Mouse (Mus musculus): ENCODE measurements at regions not wholly inside any gene's neighbourhood (a gene's known extent, or its start where the extent isn't known, plus 50 kb on each side); places are given as distances from the start of the nearest gene placed in this dataset.

DNA sequence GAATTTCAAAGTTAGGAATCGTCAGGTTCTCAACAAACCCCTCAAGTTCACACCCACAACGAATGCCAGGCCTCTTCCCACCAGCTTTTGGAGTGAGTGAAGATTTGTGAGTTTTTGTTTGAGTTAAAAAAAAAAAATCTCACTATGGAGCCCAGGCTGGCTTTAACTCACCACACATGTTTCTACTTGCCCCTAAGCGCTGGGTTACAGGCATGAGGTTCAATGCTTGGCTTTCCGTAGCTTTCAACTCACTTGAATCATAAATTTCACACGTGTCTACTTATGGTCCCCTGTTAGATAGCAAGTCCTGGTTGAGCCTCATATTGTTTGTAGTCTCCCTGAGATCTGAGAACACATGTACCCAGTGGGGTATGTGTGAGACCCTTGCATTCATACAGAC lies 122.8 kb upstream of the Efna5 start:
- no peak for DNase-seq (ENCODE audit: low read depth, low spot score)

DNA sequence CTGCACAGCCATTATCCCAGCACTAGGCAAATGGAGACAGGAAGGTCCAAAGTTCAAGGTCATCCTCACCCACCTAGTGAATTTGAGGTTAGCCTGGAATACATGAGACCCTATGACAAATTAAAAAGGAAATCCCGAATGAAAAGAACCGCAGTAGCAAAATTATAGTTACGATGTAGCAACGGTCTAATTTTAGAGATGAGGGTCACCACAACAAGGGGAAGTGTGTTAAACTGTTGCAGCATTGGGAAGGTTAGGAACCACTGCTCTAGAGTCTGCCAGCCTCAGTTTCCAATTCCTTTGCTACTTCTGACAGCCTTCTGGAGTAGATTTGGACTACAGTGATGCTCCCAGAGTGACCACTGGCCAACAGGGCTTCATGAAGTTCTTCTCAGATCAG lies 121.6 kb upstream of the Efna5 start:
- no peak for DNase-seq (ENCODE audit: low read depth, low spot score)

DNA sequence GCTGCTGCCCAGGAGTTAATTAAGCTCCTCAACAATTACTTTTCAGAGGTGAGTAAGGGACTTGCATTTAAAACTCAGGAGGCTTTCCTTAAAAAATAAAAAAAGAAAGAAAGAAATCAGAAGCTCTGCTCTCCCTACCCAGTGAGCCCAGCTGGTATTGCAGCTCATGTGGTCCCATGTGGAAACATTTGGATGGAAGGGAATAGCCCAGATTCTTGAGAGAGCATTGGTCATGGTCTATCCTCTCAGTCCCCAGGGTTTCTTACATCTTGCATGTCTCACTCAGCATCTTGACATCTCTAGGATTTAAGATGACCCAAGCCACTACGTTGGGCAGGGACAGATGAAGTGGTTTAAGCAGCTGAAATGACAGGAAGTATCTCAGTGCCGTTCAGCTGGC lies 120.8 kb upstream of the Efna5 start:
- peak; percentile 1 for DNase-seq (ENCODE audit: low read depth, low spot score)

DNA sequence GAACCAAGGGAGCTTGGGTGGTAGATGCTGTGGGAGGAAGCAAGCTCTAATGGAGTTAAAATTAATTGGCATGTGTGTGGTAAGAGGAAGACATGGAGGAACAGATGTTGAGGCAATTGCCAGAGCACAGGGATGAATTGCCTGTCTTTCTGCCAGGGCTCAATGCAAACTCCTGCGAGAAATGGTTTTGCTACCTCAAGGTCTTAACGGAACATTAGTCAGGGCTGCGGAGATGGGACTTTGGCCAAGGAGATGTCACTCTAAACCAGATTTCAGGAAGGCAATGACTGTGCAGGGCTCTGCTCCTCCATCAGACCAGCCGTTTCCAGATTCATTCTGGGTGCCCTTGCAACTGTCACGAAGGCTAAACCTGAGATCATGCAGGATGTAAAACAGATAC lies 116.6 kb upstream of the Efna5 start:
- DNase-seq (ENCODE audit: low read depth, low spot score): no peak

DNA sequence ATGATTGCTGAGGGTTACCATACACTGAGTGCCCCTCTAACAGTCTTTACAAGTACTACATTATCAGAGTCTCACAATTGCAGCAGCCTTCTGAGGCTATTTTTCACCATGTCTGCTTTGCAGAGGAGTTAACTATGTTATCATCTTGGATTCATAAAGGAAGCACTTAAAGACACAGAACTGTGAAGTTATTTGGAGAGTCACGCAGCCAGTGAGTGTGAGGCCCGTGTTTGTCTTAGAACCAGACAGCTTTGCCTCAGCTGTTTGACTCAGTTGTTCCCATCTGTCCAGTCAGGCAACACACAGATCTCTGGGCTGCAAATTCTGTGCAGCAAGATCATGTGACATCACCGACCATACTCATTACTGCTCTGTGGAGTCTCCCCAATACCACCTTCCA lies 114.2 kb upstream of the Efna5 start:
- DNase-seq (ENCODE audit: low read depth, low spot score): no peak

DNA sequence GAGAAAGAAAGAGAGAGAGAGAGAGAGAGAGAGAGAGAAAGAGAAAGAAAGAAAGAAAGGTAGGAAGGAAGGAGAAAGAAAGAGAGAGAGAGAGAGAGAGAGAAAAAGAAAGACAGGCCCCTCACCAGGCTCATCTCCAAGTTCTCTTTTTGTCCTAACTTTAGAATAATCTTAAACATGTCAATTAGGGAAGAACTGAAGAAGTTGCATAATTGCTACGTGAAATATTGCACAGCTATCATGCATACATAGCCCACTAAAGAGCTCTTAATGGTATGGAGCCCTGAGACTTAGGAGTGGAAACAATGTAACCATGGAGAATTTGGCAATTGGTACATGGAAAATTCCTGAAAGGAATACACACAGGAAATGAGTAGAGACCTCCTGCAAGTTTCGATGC lies 111.9 kb upstream of the Efna5 start:
- no peak for DNase-seq (ENCODE audit: low read depth, low spot score)

DNA sequence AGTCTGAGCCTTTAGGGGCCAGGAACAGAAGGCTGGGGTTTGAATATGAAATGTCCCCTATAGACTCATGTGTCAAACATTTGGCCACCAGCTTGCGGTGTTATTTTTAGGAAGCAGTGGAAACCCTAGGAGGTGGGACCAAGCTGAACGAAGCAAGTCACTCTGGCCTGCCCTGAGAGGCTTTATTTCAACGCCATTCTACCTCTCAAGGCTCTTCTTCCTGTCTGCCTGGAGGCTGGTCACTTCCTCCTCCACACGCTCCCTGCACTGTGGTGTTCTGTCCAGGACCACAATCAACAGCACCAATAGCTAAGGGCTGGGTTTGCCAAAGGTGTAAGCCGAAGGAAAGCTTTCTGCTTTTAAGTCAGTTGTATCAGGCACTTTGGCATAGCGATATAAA lies 105.2 kb upstream of the Efna5 start:
- DNase-seq (ENCODE audit: low read depth, low spot score): no peak

DNA sequence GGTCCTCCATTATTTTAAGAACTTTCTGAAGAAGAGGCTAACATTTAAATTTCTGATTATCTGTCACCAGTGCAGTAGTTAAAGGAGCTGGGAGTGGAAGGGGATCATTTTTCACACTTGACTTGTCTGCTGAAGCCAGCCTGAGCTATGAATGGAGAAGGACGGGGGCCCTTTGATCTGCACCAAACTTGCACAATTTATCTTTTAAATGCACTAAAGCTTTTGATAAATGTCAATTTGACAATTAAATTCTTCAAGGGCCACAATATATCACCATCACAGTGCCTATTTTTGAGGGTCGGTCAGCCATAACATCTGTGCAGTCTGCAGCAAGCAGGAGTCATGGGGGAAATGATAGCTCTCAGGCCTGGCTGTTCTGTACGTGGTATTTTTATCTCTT lies 99.2 kb upstream of the Efna5 start:
- DNase-seq (ENCODE audit: low read depth, low spot score): no peak

DNA sequence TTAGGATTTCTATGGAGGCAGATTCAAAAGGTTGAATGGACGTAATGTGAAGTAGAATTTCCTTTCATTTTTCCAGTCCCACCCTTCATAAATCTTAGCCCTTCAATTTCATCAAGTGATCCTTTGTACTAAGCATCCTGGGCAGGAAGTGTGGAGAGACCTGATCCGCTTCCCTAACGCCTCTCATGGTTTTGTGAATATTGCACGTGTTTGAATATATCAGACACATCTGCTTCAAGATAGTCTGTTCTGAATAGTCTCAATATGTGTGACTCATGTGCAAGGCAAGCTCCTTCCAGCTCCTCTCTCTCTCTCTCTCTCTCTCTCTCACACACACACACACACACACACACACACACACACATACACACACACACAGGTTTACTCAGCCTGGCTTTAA lies 96.4 kb upstream of the Efna5 start:
- no peak for DNase-seq (ENCODE audit: low read depth, low spot score)

DNA sequence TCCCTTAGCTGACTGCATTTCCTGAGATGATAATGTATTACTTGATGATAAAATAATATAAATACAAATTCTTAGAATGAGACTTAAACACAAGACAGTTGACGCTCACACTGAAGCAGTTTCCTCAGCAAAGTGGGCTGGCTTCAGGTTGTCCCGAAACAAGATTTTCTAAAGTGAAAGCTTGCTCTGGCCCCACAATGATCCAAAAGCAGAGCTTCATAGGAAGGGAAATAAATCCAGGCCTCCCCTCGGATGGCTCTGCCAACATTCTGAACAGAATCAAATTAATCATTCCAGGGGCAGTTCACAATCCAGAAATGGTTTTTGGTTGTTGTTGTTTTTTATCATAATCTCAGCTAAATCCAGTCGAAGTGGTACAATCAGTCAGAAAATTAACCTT lies 96.0 kb upstream of the Efna5 start:
- DNase-seq (ENCODE audit: low read depth, low spot score): no peak

DNA sequence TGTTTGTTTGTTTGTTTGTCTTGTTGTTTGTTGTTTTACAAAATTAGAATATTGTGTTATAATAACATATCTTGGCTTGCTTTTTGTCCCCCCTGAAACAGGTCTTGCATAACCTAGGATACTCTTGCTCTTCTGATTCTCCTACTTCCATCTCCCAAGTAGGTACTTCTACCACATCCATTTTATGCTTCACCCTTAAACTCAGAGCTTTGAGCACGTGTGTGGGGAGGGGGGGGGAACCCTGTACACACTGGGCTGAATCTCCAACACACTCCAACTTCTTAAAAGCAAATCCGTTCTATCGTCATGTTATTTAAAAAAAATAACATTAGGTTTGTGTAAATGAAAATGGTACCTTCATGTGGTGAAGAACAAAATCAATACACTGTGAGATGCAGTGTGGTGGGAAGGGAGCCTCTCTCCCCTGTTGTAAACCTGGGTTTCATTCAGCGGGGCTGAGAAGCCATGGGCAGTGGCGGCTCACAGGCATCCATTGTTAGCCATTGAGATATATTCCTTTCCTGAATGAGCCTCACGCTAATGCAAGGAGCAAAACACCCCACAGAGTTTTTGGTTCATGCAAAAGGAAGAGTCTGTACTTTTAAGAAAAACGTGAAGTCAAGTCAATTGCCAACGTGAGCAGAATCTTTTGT lies 93.6 kb upstream of the Efna5 start:
- DNase-seq (ENCODE audit: low read depth, low spot score): no peak

DNA sequence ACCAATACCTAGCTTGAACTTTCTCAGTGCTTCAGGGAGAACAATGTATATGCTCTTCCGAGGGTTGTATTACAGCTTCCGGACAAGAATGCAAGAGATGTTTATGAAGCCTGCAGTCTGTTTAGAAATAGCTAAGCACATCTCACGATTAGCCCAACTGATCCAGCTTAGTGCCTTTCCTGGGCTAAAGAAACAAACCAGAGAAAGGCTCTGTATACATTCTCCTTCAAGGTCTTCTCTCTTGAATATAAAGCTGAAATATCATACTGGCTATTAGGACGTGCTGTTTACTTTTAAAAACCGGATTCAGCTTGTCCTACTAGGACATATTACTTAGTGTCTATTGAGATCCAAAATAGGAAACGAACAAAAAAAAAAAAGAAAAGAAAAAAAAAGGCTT lies 87.9 kb upstream of the Efna5 start:
- no peak for DNase-seq (ENCODE audit: low read depth, low spot score)

DNA sequence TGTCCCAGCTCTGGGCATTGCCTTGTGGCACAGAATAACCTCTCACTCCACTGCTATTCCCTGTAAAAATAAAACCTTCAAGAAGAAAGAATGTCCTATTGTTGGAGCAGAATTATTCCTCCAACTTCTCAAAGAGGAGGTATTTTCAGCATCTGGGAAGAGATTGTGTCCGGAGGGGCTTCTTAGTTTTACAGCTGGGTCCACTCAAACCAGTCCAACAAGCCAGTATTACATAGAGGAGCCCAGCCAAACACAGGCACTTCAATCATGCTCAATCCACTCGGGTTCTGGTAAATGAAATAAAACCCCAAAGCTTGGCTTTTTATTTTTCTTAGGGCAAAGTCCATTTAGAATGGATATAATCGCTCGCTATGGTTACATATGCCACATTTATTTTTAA lies 82.7 kb upstream of the Efna5 start:
- DNase-seq (ENCODE audit: low read depth, low spot score): no peak

DNA sequence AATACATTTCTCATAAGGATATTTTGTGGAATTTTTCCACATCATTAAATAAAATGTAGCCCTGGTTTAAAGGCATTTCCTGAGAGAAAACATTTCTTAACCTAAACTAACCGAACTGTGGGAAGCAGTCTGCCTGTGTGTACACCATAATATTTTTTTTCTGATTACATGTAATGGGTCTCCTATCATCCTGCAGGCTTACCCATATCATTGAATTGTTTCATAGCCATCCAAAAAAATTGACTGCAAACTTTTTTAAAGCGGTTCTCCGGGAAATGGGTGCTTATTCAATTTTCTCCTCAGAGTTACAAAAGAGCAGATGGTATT lies 81.1 kb upstream of the Efna5 start:
- no peak for DNase-seq (ENCODE audit: low read depth, low spot score)

DNA sequence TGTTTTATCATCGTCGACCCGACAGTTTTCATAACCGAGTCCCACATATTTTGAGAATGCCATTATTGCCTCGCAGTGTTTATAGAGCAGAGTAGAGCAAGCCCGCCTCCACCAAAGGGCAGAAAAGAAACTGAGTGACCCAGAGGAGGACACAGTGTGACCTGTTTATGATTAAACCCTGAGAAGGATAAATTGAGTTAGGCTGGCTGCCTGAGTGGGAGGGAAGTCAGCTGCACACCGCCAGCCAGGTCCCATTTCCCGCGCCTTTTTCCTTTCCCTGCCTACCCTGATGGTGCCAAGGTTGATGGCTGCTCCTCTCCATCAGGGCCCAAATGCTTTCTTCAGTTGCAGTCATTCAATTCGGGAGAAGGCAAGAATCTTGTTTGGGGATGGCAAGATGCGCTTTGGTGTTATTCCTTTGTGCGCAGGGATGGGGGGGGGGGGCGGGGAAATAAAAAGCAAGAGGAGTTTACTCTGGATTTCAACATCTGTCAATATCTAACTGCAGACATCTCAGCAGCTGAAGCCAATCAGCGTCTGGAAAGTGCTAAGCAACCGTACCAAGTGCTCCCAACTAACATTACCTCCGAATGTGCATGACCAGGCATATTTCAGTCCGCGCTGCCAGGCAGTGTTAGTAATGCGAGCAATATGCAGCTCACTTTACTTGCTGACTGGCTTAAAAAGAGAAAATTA lies 80.6 kb upstream of the Efna5 start:
- DNase-seq (ENCODE audit: low read depth, low spot score): no peak

DNA sequence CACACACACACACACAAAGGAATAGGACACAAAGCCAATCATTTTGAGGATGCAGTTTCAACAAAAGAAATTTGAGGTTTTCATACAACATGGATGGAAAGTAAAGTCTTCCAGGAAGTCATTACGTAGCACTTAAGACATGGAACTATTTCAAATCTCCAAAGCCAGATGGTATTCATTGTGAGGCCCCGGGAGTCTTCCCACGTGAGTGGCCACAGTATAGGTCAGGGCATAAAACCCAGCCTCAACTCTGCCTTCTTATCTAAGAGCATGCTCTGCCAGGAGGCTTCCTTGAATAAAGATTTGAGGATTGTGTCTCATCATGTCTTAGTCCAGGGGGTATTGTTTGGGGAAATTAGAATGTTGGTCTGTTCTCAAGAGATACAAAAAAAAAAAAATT lies 78.0 kb upstream of the Efna5 start:
- DNase-seq (ENCODE audit: low read depth, low spot score): no peak

DNA sequence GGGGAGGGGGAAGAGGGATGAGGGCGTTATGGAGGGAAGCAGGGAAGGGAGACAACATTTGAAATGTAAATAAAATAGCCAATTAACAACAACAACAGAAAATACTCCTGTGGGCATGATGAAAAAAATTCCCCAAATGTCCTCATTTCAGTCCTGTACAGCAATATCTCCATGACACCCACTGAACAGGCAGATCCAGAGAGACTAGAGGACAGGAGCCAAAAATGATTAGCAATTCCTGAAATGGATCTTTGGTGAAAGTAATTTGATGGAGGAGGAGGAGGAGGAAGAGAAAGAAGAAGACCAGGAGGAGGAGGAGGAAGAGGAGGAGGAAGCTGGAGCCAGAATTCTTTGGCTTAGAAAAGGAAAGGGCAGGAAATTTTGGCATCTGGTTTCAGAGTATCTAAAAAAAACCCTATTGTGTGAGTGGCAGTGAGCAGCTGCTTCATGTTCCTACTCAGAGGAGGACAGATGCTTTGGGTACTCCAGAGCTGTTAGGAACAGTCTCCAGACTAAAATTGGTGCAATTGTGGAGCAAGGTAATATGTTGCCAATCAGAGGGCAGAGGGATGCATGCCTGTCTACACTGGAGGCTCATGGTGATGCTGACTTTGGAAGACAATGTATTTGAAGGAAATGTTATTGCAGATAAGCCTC lies 66.5 kb upstream of the Efna5 start:
- DNase-seq (ENCODE audit: low read depth, low spot score): no peak

DNA sequence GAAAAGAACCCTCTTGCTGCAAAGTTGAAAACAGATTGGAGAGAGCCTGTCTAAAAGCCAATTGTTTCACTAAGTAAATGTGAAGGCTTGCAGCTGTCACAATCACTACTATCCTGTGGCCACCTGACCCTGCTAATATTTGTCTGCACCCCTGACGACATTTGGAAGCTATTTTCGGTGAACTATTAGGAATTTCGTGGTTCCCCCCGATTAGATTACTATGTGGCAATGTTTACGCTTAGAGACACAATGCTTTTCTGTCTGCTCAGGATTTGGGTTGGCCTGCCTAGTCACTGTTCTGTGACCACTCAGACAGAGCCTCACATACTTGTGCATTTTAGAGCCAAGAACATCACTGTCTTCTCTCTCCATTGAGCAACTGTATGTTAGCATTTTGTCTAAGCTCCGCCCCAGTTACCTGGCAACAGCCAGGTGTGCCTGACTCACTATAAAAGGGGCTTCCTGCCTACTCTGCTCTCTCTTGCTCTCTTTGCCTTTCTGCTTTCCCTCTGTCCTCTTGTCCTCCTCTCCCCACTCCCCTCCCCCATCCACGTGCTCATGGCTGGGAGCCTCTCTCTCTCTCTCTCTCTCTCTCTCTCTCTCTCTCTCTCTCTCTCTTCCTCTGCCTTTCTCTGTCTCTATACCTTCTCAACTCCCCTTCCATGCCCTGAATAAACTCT lies 59.6 kb upstream of the Efna5 start:
- no peak for DNase-seq (ENCODE audit: low read depth, low spot score)

DNA sequence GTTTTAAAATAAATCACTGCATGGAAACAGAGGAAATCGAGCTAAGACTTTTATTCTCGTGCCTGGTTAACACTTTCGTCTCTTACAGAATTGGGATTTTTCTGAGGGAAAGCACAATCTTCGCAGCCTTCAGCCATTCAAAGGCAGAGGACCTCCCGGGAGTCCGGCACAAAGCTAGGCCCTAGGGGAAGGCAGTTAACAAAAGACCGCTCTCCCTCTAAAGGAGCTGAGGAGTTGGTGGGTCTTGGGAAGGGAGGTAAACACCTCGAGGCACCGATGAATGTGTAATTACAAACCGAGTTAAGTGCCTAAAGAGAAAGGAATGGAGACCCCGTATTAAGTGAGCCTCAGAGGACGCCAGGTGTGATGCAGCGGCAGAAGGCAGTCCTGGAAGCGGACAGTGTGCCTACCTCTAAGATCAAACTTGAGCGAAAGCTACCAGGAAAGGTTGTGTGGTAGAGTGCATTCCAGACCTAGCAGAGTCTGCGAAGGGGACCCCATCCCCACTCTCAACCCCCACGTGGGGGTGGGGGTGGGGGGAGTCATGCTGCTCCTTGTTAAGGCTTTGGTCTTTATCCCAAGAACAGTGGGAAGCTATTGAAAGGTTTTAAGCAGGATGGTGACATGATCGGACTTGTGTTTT lies 58.9 kb upstream of the Efna5 start:
- no peak for DNase-seq (ENCODE audit: low read depth, low spot score)

DNA sequence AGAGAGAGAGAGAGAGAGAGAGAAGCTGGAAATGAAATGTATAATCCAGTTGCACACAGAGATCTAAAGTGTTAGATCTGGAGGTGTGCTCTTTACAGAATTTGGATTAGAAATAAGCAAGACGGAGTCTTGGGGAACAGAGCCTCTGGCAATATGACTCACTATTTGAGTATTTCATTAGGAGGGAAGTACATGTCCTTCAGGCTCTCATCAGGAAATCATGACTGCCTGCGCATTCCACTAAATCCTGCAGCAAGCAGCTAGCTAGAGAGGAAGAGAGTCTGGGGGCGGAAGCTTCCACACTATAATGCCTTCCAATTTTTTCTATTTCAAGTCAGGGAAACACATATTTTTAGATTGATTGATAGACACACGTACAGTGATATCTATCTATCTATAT lies 58.1 kb upstream of the Efna5 start:
- DNase-seq (ENCODE audit: low read depth, low spot score): no peak
